Mouse (Mus musculus) spleen, postnatal 0 days (tissue): ENCODE data around the gene Gpr63. TPM values are rescaled to one million over a fixed set of nuclear protein-coding genes. Genes with fewer than 3 reads are reported as not detected.

Source experiments
- polyA plus RNA-seq: library from polyadenylated mRNA; unstranded; fragments of >200 nt; fragmentation: Nextera tagmentation; extraction: Ambion mirVana; gene quantifications from 2 replicates; pipeline ENCODE4 v1.2.1, GENCODE M21; 2015

Gene Gpr63
- 0.13 and 0.19 TPM in 2 replicates for polyA plus RNA-seq

GRCm38 (mm10) chr4:24966299-24966991, at the start of gene Gpr63:
Gene Gpr63, plus strand, starts transcription at chr4:24966407.

Other genes starting within 250 kb of the Gpr63 start
- 0.25 and 0.76 TPM in 2 replicates for gene Klhl32, start 115.3 kb upstream of the Gpr63 start, polyA plus RNA-seq
- 33.4 and 34.6 TPM in 2 replicates for gene Ndufaf4, start 68.3 kb upstream of the Gpr63 start, polyA plus RNA-seq